Mouse (Mus musculus) bone marrow macrophage, adult 2 months (primary cell): ENCODE data around the gene Rae1.

Source experiments
- CTCF ChIP-seq: IDR thresholded peaks from 2 replicates; pipeline ENCODE4 v1.5.1; 2012; ENCODE audit warnings: low read depth, mild to moderate bottlenecking, low read length, moderate library complexity
- POLR2A ChIP-seq: IDR thresholded peaks from 2 replicates; pipeline ENCODE4 v1.6.1; 2012; ENCODE audit warnings: mild to moderate bottlenecking, low read depth, low read length, borderline replicate concordance

DNA sequence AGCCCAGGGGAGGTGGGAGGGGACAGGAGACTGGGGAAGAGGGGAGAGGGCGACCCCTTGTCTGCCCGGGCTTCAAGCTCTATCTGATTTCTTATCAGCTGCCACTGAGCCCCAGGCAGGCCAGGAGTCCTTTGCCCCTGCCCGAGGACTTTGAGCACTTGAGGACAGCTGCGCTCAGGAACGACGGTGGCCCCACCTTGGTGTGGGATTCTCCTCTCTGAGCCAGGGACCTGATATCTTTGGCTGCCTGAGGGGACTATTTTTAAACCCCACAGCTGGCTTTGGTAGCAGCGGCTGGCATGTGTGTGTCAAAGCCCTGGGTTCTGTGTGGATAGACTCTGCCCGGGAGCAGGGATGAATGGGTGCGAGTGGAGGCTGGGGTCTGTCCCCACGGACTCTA, 57.7 kb downstream of the Rae1 start:
- no peak for TF ChIP-seq POLR2A
- TF ChIP-seq CTCF = no peak
